Mouse (Mus musculus): Measurements from ENCODE around the gene Acss2. TPM values are rescaled to one million over a fixed set of nuclear protein-coding genes. Genes with fewer than 3 reads are reported as not detected.
"Not testable (repeated sequence)": the region's sequence is repeated elsewhere in the genome, so short reads cannot be mapped to it uniquely, and the experiment has no call there.

Gene Acss2
- total and polyA plus RNA-seq, 2 experiments from 2014 or later: 23.7 to 40.0 TPM

DNA sequence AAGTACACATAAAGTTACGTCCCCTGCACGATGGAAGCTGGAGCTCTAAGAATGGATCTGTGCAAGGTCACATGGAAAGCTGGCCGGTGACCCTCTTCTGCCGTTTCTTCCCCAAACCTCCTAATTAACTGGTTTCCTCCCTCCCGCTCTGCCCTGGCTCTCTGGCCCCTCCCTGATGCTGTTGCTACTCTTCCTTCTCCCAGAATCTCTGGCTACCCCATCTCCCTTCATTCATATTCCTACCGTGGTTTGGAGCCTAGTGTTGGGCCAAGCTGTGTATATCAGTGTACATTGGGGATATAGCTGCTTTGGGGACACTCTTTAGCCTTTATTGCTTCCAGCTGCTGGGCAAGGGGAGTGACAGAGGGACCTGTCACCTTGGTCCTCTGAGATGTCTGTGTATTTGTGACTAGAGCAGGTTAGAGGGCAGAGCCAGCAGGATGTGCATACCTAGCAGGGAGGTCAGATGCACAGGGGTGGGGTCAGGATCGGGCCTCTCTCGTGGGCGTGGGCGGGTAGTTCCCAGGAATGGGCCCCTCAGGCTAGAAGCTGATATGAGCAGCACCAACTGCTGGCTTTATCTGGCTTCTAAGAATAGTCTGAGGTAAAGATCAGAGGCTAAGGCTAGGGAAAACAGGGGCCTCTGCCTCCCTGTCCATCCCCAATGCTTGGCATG lies 87.0 kb downstream of the Acss2 start:
- Histone ChIP-seq H3K4me1 (ENCODE audit: insufficient read depth, low read length) (no peaks in the 10 kb centered on the region), H3K36me3 (ENCODE audit: insufficient read depth, low read length) (no peaks in the 10 kb centered on the region), H3K27me3 (ENCODE audit: insufficient read depth, low read length) (no peaks in the 10 kb centered on the region), H3K4me3 (ENCODE audit: low read length) (no peak overlapping the region), H3K27ac (no peak overlapping the region), H3K4me2 (ENCODE audit: low read depth, low read length) (no peak overlapping the region), H3K9me3 (ENCODE audit: low read length) (no peaks in the 10 kb centered on the region), H3K9ac (replicated peaks; ENCODE audit: low read length) (no peak overlapping the region)
- ATAC-seq (no peak), DNase-seq (ENCODE audit: low spot score) (no peak)
- 69% methylated on average over 10 of the region's 10 CpGs for WGBS
- no peak for TF ChIP-seq CTCF (IDR thresholded peaks at IDR 0.05; ENCODE audit: low read depth)

DNA sequence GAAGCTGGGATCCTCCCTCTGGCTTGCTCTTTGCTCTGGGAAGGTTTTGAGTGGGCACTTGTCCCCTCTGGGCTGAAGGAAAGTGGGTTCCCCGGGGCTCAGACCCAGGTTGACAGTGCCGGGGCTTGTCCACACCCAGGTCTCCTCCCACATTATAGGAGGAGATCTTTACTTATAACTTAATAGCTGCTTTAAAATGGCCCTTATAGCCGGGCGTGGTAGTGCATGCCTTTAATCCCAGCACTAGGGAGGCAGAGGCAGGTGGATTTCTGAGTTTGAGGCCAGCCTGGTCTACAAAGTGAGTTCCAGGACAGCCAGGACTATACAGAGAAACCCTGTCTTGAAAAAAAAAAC lies 87.5 kb downstream of the Acss2 start:
- not testable (repeated sequence) for ATAC-seq; H3K27ac ChIP-seq; H3K9me3 ChIP-seq (ENCODE audit: low read length); H3K9ac ChIP-seq (replicated peaks; ENCODE audit: low read length); H3K4me3 ChIP-seq (ENCODE audit: low read length); H3K4me1 ChIP-seq (ENCODE audit: insufficient read depth, low read length); H3K27me3 ChIP-seq (ENCODE audit: insufficient read depth, low read length); H3K36me3 ChIP-seq (ENCODE audit: insufficient read depth, low read length); DNase-seq (ENCODE audit: low spot score); H3K4me2 ChIP-seq (ENCODE audit: low read depth, low read length)
- 83% methylated on average over 4 of the region's 4 CpGs for WGBS

DNA sequence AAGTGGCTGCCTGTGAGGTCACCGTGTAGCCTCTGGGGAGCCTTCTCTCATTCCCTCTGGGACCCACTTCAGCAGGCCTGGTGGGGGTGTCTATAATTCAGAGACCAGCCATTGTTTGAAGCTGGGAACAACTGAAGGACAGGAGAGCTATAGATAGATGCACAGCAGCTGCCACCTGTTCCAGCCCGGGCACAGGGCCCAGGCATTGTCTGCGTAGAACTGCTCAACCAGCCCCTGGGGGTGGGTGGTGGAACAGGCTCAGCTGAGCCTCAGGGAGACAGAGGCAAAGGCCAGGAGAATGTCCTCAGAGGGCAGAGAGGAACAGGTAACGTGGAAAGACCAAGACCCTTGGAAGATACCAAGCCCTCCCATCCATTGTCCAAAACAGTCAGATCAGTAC lies 88.6 kb downstream of the Acss2 start:
- no peak for TF ChIP-seq CTCF (IDR thresholded peaks at IDR 0.05; ENCODE audit: low read depth)
- 83% methylated on average over 4 of the region's 4 CpGs for WGBS
- Histone ChIP-seq H3K4me1 (ENCODE audit: insufficient read depth, low read length) (no peaks in the 10 kb centered on the region), H3K9ac (replicated peaks; ENCODE audit: low read length) (no peak overlapping the region), H3K4me2 (ENCODE audit: low read depth, low read length) (no peak overlapping the region), H3K27me3 (ENCODE audit: insufficient read depth, low read length) (no peaks in the 10 kb centered on the region), H3K9me3 (ENCODE audit: low read length) (no peaks in the 10 kb centered on the region), H3K27ac (no peak overlapping the region), H3K36me3 (ENCODE audit: insufficient read depth, low read length) (no peaks in the 10 kb centered on the region), H3K4me3 (ENCODE audit: low read length) (no peak overlapping the region)
- DNase-seq (ENCODE audit: low spot score) (no peak), ATAC-seq (no peak)

DNA sequence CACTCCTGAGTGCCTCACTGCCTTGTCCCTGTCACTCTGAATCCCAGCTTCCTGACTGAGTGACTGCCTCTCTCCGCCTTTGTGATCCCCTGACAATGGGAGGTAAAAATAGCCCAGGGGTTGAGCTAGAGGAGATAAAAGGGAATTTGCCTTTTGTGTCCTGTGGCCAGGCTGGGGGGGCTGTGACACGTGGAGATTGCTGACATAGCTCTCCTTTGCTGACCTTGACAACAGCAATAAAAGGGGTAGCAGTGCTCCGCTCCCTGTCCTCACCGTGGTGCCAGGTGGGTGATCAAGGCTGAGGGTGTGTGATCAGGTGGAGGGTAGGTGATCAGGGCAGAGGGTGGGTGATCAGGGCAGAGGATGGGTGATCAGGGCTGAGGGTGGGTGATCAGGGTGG lies 93.2 kb downstream of the Acss2 start, which contains the start of gene Myh7b:
Myh7b (plus strand) TSS at position 235 of the 400 bp plus-strand sequence.
- Histone ChIP-seq H3K27ac (no peak within 1 kb of the TSS), H3K4me1 (ENCODE audit: insufficient read depth, low read length) (peaks cover 8% of the 10 kb centered on the region), H3K36me3 (ENCODE audit: insufficient read depth, low read length) (no peaks in the 10 kb centered on the region), H3K9me3 (ENCODE audit: low read length) (no peaks in the 10 kb centered on the region), H3K27me3 (ENCODE audit: insufficient read depth, low read length) (no peaks in the 10 kb centered on the region), H3K9ac (replicated peaks; ENCODE audit: low read length) (no peak within 1 kb of the TSS), H3K4me3 (ENCODE audit: low read length) (no peak within 1 kb of the TSS), H3K4me2 (ENCODE audit: low read depth, low read length) (no peak within 1 kb of the TSS)
- ATAC-seq (no peak), DNase-seq (ENCODE audit: low spot score) (no peak)
- TF ChIP-seq CTCF (IDR thresholded peaks at IDR 0.05; ENCODE audit: low read depth): no peak
- 44% methylated on average over 4 of the region's 4 CpGs for WGBS

GRCm38 (mm10) chr2:155611834-155612550 lies 94.2 kb downstream of the Acss2 start:
- Histone ChIP-seq H3K4me1 (ENCODE audit: insufficient read depth, low read length) (peaks cover 8% of the 10 kb centered on the region), H3K27me3 (ENCODE audit: insufficient read depth, low read length) (no peaks in the 10 kb centered on the region), H3K9ac (replicated peaks; ENCODE audit: low read length) (no peak overlapping the region), H3K27ac (no peak overlapping the region), H3K4me3 (ENCODE audit: low read length) (no peak overlapping the region), H3K36me3 (ENCODE audit: insufficient read depth, low read length) (no peaks in the 10 kb centered on the region), H3K4me2 (ENCODE audit: low read depth, low read length) (no peak overlapping the region), H3K9me3 (ENCODE audit: low read length) (no peaks in the 10 kb centered on the region)
- no peak for TF ChIP-seq CTCF (IDR thresholded peaks at IDR 0.05; ENCODE audit: low read depth)
- no peak for DNase-seq (ENCODE audit: low spot score)
- no peak for ATAC-seq
- 86% methylated on average over 9 of the region's 9 CpGs for WGBS

GRCm38 (mm10) chr2:155613326-155613755 lies 95.6 kb downstream of the Acss2 start:
- H3K27ac ChIP-seq: no peak overlapping the region
- H3K27me3 ChIP-seq (ENCODE audit: insufficient read depth, low read length): no peaks in the 10 kb centered on the region
- peaks cover 8% of the 10 kb centered on the region for H3K4me1 ChIP-seq (ENCODE audit: insufficient read depth, low read length)
- peak overlapping the region; percentile 21; the same call in 1 of the 2 replicates for H3K9ac ChIP-seq (replicated peaks; ENCODE audit: low read length)
- peak overlapping the region; percentile 25 for H3K4me3 ChIP-seq (ENCODE audit: low read length)
- TF ChIP-seq CTCF (IDR thresholded peaks at IDR 0.05; ENCODE audit: low read depth): no peak
- peak overlapping the region; percentile 52 for H3K4me2 ChIP-seq (ENCODE audit: low read depth, low read length)
- DNase-seq (ENCODE audit: low spot score) (peak; percentile 70), ATAC-seq (peak; percentile 90)
- H3K36me3 ChIP-seq (ENCODE audit: insufficient read depth, low read length): no peaks in the 10 kb centered on the region
- H3K9me3 ChIP-seq (ENCODE audit: low read length): no peaks in the 10 kb centered on the region
- WGBS: 5% methylated on average over 20 of the region's 20 CpGs

DNA sequence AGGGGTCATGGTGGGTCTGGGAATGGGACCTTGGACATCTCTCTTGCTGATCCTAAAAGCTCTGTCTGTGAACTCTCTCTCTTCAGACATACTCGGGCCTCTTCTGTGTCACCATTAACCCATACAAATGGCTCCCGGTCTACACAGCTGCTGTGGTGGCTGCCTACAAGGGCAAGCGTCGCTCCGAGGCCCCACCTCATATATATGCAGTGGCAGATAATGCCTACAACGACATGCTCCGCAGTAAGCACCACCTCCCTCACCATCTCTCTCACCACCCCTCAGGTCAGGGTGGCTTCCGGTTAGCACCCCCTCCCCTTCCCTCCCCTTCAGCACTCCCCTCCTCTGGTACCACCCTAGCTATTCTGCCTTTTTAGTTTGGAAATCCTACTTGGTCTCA lies 96.2 kb downstream of the Acss2 start:
- no peak overlapping the region for H3K27ac ChIP-seq
- no peaks in the 10 kb centered on the region for H3K36me3 ChIP-seq (ENCODE audit: insufficient read depth, low read length)
- ATAC-seq (no peak; the same call in 1 of the 2 replicates), DNase-seq (ENCODE audit: low spot score) (no peak)
- H3K27me3 ChIP-seq (ENCODE audit: insufficient read depth, low read length): no peaks in the 10 kb centered on the region
- 0 out of 2 replicates have a peak overlapping the region, but pooled peaks have one; percentile 21 for H3K9ac ChIP-seq (replicated peaks; ENCODE audit: low read length)
- no peak overlapping the region for H3K4me3 ChIP-seq (ENCODE audit: low read length)
- no peak for TF ChIP-seq CTCF (IDR thresholded peaks at IDR 0.05; ENCODE audit: low read depth)
- H3K4me1 ChIP-seq (ENCODE audit: insufficient read depth, low read length): peaks cover 8% of the 10 kb centered on the region
- WGBS: 74% methylated on average over 8 of the region's 8 CpGs
- peak overlapping the region; percentile 52 for H3K4me2 ChIP-seq (ENCODE audit: low read depth, low read length)
- no peaks in the 10 kb centered on the region for H3K9me3 ChIP-seq (ENCODE audit: low read length)

Measured in hindbrain, postnatal 0 days (tissue).